Mouse (Mus musculus) spleen, adult 2 months (tissue): ENCODE measurements around the gene Smyd3.

Experiments used
- CTCF ChIP-seq: fragments of 200-500 bp; IDR thresholded peaks from 2 replicates; pipeline ENCODE4 v1.5.1; 2011; ENCODE audit warnings: mild to moderate bottlenecking, inconsistent platforms; ENCODE audit not compliant: insufficient read depth, insufficient read length, insufficient replicate concordance; ENCODE audit errors: extremely low read depth
- POLR2A ChIP-seq: fragments of 200-500 bp; IDR thresholded peaks from 2 replicates; pipeline ENCODE4 v1.6.1; 2011; ENCODE audit warnings: low read depth, low read length, inconsistent platforms

- no peak for TF ChIP-seq CTCF
- TF ChIP-seq POLR2A, result no peak
Observed at GRCm38 (mm10) chr1:179096323-179096722, 421.5 kb downstream of the Smyd3 start.
